Mouse (Mus musculus) spleen, adult 2 months (tissue): ENCODE measurements around the gene Ninj2. TPM values are rescaled to one million over a fixed set of nuclear protein-coding genes. Genes with fewer than 3 reads are reported as not detected.
"Not testable (repeated sequence)": the region's sequence is repeated elsewhere in the genome, so short reads cannot be mapped to it uniquely, and the experiment has no call there.

Experiments
- DNase-seq, 2 experiments: peaks; one replicate each; pipeline versions ENCODE4 v3.0.0 to v3.0.0-alpha.2; 2012 to 2021; ENCODE audit warnings: low spot score in 2 of 2, low read depth in 1 of 2
- H3K27ac ChIP-seq: fragments of 200-500 bp; 2 replicates; pipeline ENCODE4 v1.5.1; 2012; ENCODE audit warnings: low read length, inconsistent platforms; ENCODE audit not compliant: insufficient read depth
- H3K27me3 ChIP-seq: fragments of 200-500 bp; 2 replicates; pipeline ENCODE4 v1.6.1; 2012; ENCODE audit warnings: mild to moderate bottlenecking, moderate library complexity, low read length, inconsistent platforms; ENCODE audit not compliant: control insufficient read depth, insufficient read depth
- H3K36me3 ChIP-seq: fragments of 200-500 bp; 2 replicates; pipeline ENCODE4 v1.6.1; 2012; ENCODE audit warnings: mild to moderate bottlenecking, low read length, inconsistent platforms; ENCODE audit not compliant: control insufficient read depth, insufficient read depth
- H3K4me1 ChIP-seq: fragments of 200-500 bp; 2 replicates; pipeline ENCODE4 v1.6.1; 2011; ENCODE audit warnings: inconsistent platforms; ENCODE audit not compliant: control insufficient read depth, insufficient read depth, insufficient read length
- H3K4me3 ChIP-seq: fragments of 200-500 bp; 2 replicates; pipeline ENCODE4 v1.5.1; 2011; ENCODE audit warnings: mild to moderate bottlenecking, inconsistent platforms; ENCODE audit not compliant: insufficient read depth, insufficient read length; ENCODE audit errors: extremely low read depth
- CTCF ChIP-seq: fragments of 200-500 bp; IDR thresholded peaks from 2 replicates; pipeline ENCODE4 v1.5.1; 2011; ENCODE audit warnings: mild to moderate bottlenecking, inconsistent platforms; ENCODE audit not compliant: insufficient read depth, insufficient read length, insufficient replicate concordance; ENCODE audit errors: extremely low read depth
- POLR2A ChIP-seq: fragments of 200-500 bp; IDR thresholded peaks from 2 replicates; pipeline ENCODE4 v1.6.1; 2011; ENCODE audit warnings: low read depth, low read length, inconsistent platforms
- WGBS: fragments of 180-500 bp; shearing (Covaris S2); methylation state at CpG from one replicate; pipeline ENCODE4 v1.1.7; 2018; 5-methylcytosine and 5-hydroxymethylcytosine counted together
- polyA plus RNA-seq: library from polyadenylated mRNA; depleted of rRNA; stranded (reverse); fragments of >200 nt; gene quantifications from 2 replicates; pipeline ENCODE4 v1.2.3, GENCODE M21; 2012

The Ninj2 gene
- polyA plus RNA-seq, 1 experiment, result 0.19 TPM

DNA sequence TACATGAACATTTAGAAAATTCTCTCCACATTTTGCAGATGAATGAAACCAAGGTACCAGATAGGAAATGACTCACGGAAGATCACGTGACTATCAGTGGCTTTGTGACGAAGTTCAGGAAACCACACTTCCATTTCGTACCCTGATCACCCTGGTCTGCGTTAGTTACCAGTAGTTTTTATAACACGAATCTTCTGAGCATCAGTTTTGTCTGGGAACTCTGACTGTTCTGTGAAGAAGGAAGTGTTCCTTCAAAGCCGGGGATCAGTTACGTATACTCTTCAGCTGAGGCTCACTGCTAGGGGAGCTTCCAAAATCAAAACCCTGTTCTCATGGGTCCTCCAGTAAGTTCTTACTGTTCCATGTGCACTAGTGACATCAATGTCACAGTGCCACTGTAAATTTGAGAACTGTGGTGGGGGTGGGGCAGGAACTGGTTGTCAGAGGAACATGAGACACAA is 10.2 kb upstream of the Ninj2 start:
- DNase-seq, result peak; percentile 42 to 94
- Histone ChIP-seq H3K27me3 (no peaks in the 10 kb centered on the region), H3K36me3 (no peaks in the 10 kb centered on the region), H3K27ac (peak overlapping the region; percentile 85), H3K4me1 (peaks cover 23% of the 10 kb centered on the region; the same call in 1 of the 2 replicates), H3K4me3 (peak overlapping the region; percentile 16; the same call in 1 of the 2 replicates)
- WGBS, result 3% methylated on average over 8 of the region's 8 CpGs
- TF ChIP-seq POLR2A, result no peak

DNA sequence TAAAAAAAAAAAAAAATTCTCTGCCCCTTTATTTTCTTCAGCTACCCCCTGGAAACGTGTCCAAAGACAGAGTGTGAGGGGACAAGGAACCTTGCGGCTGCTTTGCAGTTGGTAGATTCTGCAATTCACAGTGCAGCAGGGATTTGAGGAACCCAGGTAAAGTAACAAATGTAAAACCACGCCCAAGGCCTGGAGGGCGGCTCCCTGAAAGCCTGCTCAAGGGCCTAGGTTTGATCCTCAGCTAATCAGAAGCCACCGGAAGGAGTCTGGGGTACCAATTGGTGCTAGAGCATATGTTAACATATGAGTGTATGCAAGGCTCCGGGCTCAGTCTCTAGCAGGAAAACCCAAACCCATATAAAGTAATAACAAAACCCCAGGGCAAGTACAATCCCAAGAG is 9.7 kb upstream of the Ninj2 start:
- H3K4me1 ChIP-seq, result peaks cover 23% of the 10 kb centered on the region; the same call in 1 of the 2 replicates
- H3K36me3 ChIP-seq, result no peaks in the 10 kb centered on the region
- DNase-seq, result peak; percentile 22 to 29
- TF ChIP-seq POLR2A (no peak), CTCF (no peak)
- peak overlapping the region; percentile 85 for H3K27ac ChIP-seq
- H3K27me3 ChIP-seq, result no peaks in the 10 kb centered on the region
- WGBS, result 24% methylated on average over 6 of the region's 6 CpGs
- no peak overlapping the region for H3K4me3 ChIP-seq

DNA sequence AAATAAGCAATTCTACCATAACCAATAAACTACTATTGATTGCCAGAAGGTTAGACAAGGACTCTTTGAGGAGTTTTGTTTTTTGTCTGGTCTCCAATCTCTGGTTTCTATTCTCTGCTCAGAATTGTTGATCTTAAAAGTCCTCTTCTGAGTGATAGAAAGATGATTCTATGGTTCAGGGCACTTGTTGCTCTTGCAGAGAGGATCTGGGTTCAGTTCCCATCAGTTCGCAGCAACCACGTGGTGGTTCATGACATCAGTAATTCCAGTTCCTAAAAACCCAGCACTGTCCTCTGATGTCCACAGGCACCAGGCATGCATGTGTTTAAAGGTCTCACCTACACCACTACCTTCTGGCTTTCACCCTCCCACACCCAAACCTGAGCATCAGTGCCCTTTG is 8.2 kb upstream of the Ninj2 start:
- H3K36me3 ChIP-seq, result no peaks in the 10 kb centered on the region
- no peak for TF ChIP-seq POLR2A
- H3K27me3 ChIP-seq, result no peaks in the 10 kb centered on the region
- no peak overlapping the region for H3K27ac ChIP-seq
- peaks cover 23% of the 10 kb centered on the region; the same call in 1 of the 2 replicates for H3K4me1 ChIP-seq
- H3K4me3 ChIP-seq, result no peak overlapping the region
- DNase-seq, result no peak
- 57% methylated on average over 2 of the region's 2 CpGs for WGBS

DNA sequence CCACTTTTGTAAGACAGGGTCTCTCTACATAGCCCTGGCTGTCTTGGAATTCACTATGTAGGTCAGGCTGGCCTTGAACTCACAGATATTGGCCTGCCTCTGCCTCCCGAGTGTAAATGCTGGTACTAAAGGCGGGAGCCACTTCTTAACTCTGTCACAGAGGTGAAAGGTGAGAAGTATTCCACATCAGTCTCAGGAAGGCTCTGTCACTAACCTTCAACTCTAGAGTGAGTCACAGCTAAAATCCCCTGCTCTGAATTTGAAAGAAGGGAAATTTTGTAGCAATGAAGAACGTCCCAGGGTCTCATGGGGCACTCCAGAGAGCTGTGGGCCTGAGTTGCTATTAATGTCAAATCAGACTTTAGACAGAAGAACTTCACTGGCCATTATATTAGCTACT is 7.3 kb upstream of the Ninj2 start:
- Histone ChIP-seq H3K27me3 (no peaks in the 10 kb centered on the region), H3K4me1 (peaks cover 23% of the 10 kb centered on the region; the same call in 1 of the 2 replicates), H3K27ac (no peak overlapping the region), H3K36me3 (no peaks in the 10 kb centered on the region), H3K4me3 (no peak overlapping the region)
- no peak for TF ChIP-seq POLR2A
- no peak for DNase-seq
- 71% methylated on average over 3 of the region's 3 CpGs for WGBS

DNA sequence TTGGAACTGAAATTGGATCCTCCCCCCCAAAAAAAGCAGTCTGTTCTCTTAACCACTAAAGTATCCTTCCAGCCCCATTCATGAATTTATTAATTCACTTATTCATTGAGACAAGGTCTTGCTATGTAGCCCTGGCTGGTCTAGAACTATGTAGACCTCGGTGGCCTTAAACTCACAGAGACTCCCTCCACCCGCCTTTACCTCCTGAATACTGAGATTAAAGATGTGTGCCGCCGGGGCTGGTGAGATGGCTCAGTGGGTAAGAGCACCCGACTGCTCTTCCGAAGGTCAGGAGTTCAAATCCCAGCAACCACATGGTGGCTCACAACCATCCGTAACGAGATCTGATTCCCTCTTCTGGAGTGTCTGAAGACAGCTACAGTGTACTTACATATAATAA is 6.1 kb upstream of the Ninj2 start:
- not testable (repeated sequence) for H3K36me3 ChIP-seq, DNase-seq, H3K4me3 ChIP-seq, H3K27ac ChIP-seq, H3K27me3 ChIP-seq
- H3K4me1 ChIP-seq, result peaks cover 17% of the 10 kb centered on the region; the same call in 1 of the 2 replicates
- WGBS, result 92% methylated on average over 8 of the region's 8 CpGs

DNA sequence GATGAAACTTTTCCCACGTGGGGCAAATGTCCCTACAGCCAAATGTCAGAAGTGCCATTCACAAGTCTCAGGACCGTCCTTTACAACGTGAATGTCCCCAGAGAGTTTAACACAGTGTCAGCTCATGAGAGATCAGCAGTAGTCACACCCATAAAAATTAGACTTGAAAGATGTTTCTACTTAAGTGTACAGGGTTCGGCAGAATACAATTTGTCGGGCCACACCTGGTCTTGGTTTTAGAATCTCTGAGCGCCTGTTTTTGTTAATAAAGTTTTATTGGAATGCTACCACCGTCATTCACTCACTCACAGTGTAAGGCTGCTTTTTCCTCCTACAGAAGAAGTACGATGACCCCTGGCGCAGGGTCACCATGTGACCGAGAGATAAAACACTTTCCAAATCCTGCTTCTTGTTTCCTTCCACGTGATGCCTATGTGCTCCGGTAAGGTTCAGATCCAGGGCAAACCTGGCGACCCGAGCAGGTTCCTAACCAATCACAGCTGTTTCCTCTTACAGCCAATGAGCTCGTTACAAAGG is 2.4 kb upstream of the Ninj2 start:
- H3K4me3 ChIP-seq, result no peak overlapping the region

DNA sequence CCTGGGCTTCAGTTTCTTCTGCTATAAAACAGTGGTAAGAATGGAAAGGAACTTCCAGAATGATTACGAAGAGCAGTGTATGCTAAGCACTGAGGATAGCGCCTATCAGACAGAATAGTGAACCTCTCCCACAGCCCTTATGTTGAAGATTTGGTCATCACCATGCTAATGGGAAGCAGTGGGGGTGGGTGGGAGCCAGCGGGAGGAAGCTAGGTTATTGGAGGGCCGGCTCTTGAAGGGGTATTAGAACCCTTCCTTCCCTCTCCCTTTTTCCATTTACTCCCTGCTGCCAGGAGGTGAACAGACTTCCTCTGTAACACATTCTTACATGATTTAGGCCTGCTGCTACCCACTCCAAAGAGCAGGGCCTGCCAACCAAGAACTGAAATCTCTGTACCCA is 1.2 kb upstream of the Ninj2 start:
- DNase-seq, result no peak

More for the DNA sequence above, 2.4 kb upstream of the Ninj2 start:
- DNase-seq, result no peak
- 73% methylated on average over 15 of the region's 15 CpGs for WGBS
- Histone ChIP-seq H3K4me1 (peaks cover 6% of the 10 kb centered on the region; the same call in 1 of the 2 replicates), H3K27ac (no peak overlapping the region), H3K36me3 (no peaks in the 10 kb centered on the region), H3K27me3 (no peaks in the 10 kb centered on the region)
- TF ChIP-seq POLR2A (no peak), CTCF (no peak)

More for the DNA sequence above, 1.2 kb upstream of the Ninj2 start:
- WGBS, result 83% methylated on average over 4 of the region's 4 CpGs
- Histone ChIP-seq H3K27ac (no peak overlapping the region), H3K36me3 (no peaks in the 10 kb centered on the region), H3K27me3 (no peaks in the 10 kb centered on the region), H3K4me1 (peaks cover 6% of the 10 kb centered on the region; the same call in 1 of the 2 replicates), H3K4me3 (no peak overlapping the region)
- no peak for TF ChIP-seq POLR2A
- no peak for TF ChIP-seq CTCF
